ENCODE assay signal across 23 mouse cellular contexts in genomic region chr3:86311406-86311805, GRCm38 (mm10).
"Had no signal": no experiment of that assay in that cellular context is flagged by ENCODE, and none has a peak within 500 bp of the region (broad histone marks: within the 10 kb centered on the region; RNA-seq: fewer than 3 reads in every experiment).

No protein-coding gene starts in this region.

- H3K27ac ChIP-seq: heart, adult 2 months; heart, embryonic 13.5 days; heart, embryonic 15.5 days; hindbrain, embryonic 10.5 days; hindbrain, embryonic 12.5 days; hindbrain, embryonic 14.5 days; intestine, embryonic 15.5 days; layer of hippocampus, adult 2 months; left cerebral cortex, adult 2 months; liver, embryonic 13.5 days; liver, embryonic 15.5 days had no signal

- H3K9me3 ChIP-seq: heart, embryonic 13.5 days; heart, embryonic 15.5 days; hindbrain, embryonic 10.5 days; hindbrain, embryonic 12.5 days; intestine, embryonic 15.5 days; limb, embryonic 12.5 days; liver, embryonic 13.5 days; liver, embryonic 15.5 days had no signal

- H3K36me3 ChIP-seq: heart, embryonic 13.5 days; heart, embryonic 15.5 days; hindbrain, embryonic 10.5 days; hindbrain, embryonic 12.5 days; intestine, embryonic 15.5 days; limb, embryonic 12.5 days; liver, embryonic 13.5 days had no signal

- H3K27me3 ChIP-seq: heart, embryonic 13.5 days; heart, embryonic 15.5 days; hindbrain, embryonic 12.5 days; intestine, embryonic 15.5 days; limb, embryonic 12.5 days; liver, embryonic 13.5 days; liver, embryonic 15.5 days had no signal

- DNase-seq: gastrocnemius, postnatal 14 days; gastrocnemius, postnatal 36 days; heart, adult 11 months; heart, adult 2 months; heart, postnatal 14 days; heart, postnatal 4 days; kidney, adult 18-20 months; kidney, adult 8-10 months; kidney, postnatal 10 days; kidney, postnatal 25 days; kidney, postnatal 4 days; liver; liver, embryonic 13.5 days had no signal

- H3K4me3 ChIP-seq: heart, adult 2 months; heart, embryonic 13.5 days; heart, embryonic 15.5 days; hindbrain, embryonic 10.5 days; hindbrain, embryonic 12.5 days; intestine, embryonic 15.5 days; layer of hippocampus, adult 2 months; left cerebral cortex, adult 2 months; limb, embryonic 12.5 days; liver, embryonic 13.5 days; liver, embryonic 15.5 days had no signal

- H3K4me1 ChIP-seq: heart, embryonic 13.5 days; heart, embryonic 15.5 days; hindbrain, embryonic 10.5 days; hindbrain, embryonic 12.5 days; intestine, embryonic 15.5 days; liver, embryonic 13.5 days; liver, embryonic 15.5 days had no signal
